Mouse (Mus musculus) c-Kit-positive CD71-positive TER-119-positive erythroid progenitor cells, embryonic 14.5 days (primary cell): ENCODE results near the gene Mogs.

Experiments
- DNase-seq: peaks from one replicate; pipeline ENCODE4 v3.0.0-alpha.2; 2013; ENCODE audit warnings: low spot score

The Mogs gene

DNA sequence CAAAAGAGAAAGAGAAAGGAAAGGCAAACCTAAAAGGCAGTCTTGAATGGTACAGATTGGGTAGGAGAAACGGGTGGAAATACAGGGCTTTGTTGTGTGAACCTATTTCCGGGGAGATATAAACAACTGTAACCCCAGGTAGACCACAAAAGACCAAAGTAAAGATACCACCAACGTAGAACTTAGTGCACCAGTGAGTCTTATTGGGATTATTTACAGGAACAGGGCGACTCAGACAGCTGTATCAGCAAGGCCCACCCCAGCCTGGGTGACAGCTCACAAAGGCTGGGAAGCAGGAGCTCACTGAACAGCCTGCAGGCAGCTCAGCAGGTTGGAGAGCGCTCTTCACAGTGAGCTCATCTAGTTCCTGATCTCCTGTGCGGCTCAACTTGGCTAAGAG is 19.3 kb upstream of the Mogs start:
- DNase-seq, result no peak

- DNase-seq, result no peak
Measured at GRCm38 (mm10) chr6:83098411-83098810, 16.9 kb upstream of the Mogs start.

GRCm38 (mm10) chr6:83101316-83101687 is 14.0 kb upstream of the Mogs start, which contains the start of the genes Ccdc142 and Gm42688:
Gene Ccdc142, plus strand, starts transcription at chr6:83101601.
Gene Gm42688, plus strand, starts transcription at chr6:83101617.
- peak; percentile 86 for DNase-seq

GRCm38 (mm10) chr6:83101688-83102556 is 13.4 kb upstream of the Mogs start:
- DNase-seq, result peak; percentile 62

DNA sequence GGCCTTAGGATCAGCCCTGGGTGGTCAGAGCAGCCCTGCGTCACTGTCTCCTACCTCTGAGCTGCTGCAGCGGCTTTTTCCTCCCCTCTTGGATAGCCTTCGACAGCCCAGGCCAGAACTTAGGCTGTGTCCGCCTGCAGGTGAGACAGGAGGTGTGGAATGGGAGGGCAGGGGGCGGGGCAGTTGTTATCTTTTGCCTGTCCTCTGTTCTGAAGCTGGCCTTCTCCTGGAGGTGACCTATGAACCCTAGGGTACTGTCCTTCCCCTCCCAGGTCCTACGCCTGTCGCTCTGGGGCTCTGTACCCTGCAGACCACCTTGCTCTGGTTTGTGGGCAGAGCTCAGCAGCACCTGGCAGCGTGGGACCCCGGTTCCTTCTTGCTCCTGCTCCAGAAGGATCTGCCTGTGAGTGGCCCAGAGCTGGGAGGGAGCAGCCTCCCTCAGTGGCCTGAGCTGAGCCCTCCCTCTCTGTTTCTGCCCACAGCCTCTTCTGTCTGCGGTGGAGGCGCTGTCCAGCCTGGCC is 12.1 kb upstream of the Mogs start:
- DNase-seq, result no peak

DNA sequence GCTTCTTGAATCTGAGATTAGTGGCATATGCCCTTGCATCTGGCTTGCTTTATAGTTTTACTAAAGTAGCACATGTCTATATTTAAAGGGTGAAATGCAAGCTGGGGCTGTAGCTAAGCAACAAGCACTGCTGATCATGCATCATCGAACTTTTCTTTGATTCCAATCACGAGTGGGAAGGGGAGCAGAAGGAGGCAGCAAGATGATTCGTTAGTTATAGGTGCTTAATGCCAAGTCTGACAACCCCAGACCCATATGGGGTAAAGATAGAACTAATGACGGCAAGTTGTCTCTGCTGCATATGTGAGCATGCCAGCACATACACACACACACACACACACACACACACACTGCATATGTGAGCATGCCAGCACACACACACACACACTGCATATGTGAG is 11.1 kb upstream of the Mogs start:
- no peak for DNase-seq

DNA sequence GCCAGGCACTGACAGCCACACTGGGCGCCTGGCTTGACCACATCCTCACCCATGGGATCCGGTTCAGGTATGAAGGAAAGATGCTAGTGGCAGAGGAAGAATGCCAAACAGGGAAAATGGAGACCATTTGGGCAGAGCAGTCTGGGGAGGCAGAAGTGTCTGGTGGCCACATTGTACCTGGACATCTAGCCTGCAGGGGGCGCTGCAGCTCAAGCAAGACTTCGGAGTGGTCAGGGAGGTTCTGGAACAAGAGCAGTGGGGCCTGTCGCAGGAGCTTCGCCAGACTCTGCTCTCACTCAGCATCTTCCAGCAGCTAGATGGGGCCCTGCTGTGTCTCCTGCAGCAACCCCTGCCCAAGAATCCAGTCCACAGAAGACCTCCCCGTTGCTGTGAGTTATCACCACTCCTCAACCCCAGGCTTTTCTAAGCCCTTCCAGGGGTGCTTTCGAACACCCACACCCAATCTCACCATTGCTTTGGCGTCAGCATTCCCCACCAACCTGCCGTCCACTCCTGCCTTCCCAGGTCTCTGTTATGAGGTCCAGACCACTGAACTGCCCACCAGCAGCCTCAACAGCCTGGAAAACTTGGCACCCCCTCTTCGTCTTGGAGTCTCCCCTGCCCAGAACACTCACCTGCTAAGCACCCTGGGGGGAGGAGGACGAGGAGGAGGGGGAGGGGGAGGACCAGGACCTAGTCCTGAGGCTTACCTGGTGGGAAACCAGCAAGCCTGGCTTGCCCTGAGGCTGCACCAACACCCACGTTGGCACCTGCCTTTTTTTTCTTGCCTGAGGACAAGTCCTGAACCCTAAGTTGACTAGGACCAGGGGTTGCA is 7.5 kb upstream of the Mogs start:
- DNase-seq, result peak; percentile 83

DNA sequence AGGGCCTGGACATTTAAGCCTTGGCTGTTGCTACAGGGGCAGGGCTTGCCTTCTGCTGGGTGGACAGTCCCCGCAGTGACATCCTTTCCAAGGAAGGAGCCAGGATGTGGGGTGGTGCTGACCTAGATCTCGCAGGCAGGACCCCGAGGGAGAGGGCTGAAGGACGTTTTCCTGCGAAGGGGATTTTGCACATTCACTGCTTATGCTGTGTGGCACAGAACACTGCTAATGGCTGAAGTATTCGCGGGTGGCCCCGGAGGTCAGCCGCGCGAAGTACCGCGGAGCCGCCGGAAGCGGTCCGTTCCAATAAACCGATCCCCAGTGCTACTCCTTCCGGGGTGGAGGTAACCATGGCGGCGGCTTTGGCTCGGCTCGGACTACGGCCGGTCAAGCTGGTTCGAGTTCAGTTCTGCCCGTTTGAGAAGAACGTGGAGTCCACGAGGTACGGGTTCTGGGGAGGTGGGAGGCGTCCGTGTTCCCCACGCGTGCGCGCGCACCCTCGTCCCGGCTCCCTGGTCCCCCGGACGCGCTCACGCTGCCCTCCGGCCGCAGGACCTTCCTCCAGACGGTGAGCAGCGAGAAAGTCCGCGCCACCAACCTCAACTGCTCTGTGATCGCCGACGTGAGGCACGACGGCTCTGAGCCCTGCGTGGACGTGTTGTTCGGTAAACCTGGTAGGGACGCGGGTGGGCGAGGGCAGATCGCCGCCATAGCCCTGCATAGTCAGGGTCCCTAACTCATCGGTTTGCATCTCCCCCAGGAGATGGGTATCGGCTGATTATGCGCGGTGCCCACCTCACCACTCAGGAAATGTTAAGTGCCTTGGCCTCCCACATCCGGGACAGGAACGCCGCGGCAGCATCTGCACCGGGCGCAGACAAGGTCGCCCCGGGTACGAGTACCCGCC is 6.3 kb upstream of the Mogs start, which contains the start of gene Mrpl53:
Gene Mrpl53, plus strand, starts transcription at position 279 of the 907 bp plus-strand sequence.
- no peak for DNase-seq

DNA sequence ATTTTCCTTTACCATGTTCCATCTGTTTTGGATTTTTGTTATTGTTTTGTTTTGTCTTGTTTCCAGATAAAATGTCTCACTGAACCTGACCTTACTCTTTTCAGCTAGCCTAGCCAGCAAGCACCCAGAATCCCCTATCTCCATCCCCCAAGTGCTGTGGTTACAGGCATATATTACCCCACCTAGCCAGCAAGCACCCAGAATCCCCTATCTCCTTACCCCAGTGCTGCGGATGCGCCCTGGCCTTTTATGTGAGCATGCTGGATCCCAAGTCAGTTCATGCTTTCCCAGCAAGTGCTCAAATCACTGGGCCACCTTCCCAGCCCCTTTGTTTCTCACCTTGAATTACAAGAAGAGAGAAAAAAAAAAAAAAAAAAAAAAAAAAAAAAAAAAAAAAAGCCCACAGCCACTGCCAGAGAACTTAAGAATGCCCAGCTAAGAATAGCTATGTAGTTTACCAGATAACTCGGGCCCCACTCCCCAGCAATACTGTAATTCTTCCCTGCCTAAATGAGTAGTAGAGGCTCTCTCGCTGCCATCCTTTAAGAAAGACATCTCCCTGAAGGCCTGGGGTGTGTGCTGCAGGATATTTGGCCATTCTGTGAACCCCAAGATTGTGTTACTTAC is 3.7 kb upstream of the Mogs start:
- DNase-seq, result no peak

GRCm38 (mm10) chr6:83115682-83116372 is 531 bp downstream of the Mogs start:
- no peak for DNase-seq

- DNase-seq, result no peak
Measured at GRCm38 (mm10) chr6:83116373-83117164, 1.3 kb downstream of the Mogs start.

GRCm38 (mm10) chr6:83117165-83117438 is 1.8 kb downstream of the Mogs start:
- no peak for DNase-seq

GRCm38 (mm10) chr6:83117616-83118015 is 2.3 kb downstream of the Mogs start:
- DNase-seq, result no peak

DNA sequence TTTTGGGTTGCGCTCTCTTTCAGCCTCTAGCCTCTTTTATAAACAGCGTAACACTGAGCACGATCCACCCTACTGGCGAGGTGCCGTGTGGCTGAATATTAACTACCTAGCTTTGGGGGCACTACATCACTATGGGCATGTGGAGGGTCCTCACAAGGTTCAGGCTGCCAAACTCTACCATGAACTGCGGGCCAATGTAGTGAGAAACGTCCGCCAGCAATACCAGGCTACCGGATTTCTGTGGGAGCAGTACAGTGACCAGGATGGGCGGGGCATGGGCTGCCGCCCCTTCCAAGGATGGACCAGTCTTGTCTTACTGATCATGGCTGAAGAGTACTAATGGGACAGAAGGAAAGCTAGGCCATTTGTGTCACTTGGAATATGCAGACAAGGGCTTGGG is 3.1 kb downstream of the Mogs start:
- DNase-seq, result no peak

DNA sequence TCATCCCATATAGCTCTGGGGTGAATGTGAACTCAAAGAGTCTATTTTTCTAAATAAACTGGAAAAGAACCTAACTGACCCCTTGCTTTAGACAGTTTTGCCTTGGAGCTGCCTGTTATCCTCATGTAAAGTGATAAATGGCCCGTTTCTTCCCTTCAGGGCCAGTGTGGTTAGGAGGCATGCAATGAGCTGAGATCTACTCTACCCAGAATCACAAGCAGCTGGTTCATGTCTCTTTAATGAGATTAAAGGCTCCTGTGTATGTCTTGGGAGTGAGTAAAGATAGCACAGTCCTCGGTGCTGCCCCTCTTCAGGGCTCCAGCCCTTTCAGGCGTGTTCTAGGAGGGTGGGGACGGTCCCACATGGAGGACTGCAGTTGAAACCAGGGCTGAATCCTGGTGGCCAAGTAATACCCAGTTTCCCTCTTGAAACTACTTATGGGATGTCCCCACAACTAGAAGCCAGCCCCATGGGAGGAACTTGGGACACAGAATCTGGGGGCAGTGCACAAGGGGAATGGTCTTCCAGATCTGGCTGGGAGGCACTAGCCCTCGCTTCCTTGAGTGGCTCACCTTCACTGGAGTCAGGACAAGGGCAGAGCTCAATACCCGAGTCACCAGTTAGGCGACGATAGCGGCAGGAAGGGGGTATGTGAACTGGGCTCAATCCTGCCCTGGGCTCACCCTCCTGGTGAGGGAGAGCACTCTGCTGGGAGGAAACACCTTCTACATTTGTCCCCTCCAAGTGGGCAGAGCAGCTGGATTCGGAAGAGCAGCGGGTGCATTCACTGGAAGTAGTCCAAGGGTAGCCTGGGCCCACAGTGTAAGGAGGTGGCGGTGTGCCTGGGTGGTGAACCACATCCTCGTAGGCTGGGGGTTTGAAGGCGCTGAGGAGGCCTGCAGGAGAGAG is 3.8 kb downstream of the Mogs start:
- no peak for DNase-seq

GRCm38 (mm10) chr6:83119734-83120051 is 4.4 kb downstream of the Mogs start:
- no peak for DNase-seq

DNA sequence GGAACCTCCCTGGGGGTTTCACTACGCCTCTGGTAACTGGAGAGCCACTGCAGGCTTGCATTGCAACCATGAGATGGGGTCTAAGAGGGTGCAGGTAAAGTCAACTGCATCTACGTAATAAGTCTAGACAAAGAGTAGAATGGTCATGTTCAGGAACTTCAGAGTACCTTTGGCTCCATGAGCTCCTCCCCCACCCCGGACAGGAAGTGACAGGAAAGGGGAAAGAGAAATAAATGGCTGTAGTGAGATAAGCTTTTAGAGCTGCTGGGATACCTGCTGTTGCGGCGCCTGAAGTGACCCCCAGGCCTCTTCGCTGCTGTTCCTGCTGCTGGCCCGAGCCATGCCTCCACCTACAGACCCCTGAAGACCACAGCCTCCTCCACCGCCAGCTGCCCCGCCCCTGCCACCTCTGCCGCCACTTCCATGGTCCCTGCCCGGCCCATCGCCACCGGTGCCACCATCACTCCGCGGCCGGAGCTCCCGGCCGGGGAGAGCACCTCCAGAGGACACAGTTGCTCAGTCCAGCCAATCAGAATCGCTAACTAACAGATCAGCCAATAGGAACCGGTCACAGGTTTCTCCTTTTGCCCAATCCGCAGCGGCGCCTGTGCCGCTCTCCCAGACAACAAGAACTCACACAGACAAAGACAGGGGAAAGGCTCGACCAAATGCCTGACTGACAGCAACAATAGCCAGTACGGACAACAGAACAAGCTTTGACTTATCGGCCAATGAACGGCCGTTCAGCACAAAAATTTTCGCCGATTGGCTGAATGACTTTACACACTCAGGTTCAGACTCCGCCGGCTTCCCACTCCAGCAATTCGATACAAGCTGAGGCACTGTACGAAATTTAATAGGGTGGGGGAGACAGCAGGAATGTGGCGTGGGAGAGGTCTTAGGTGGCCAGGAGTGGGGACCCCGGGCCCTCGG is 5.9 kb downstream of the Mogs start, which contains the start of gene Wbp1:
Gene Wbp1, minus strand, starts transcription at position 630 of the 933 bp plus-strand sequence.
- DNase-seq, result peak; percentile 97
